Mouse (Mus musculus): ENCODE measurements around the gene Olfr610. TPM values are rescaled to one million over a fixed set of nuclear protein-coding genes. Genes with fewer than 3 reads are reported as not detected.

Olfr610 gene
- not detected in 2 replicates for total RNA-seq (2012; rRNA removed)
- polyA plus RNA-seq (2012; ENCODE audit: insufficient read depth in 1 of 2, insufficient read length in 2 of 2, low read depth in 1 of 2, low replicate concordance in 2 of 2, missing spikeins in 1 of 2) = not detected

- H3K27ac ChIP-seq (ENCODE audit: control insufficient read depth, low read depth, low read length) = no peak within 1 kb of the TSS
- no peaks in the 10 kb centered on the region for H3K4me1 ChIP-seq (ENCODE audit: control insufficient read depth in 1 of 2, insufficient read depth in 2 of 2, low read length in 2 of 2)
- no peak within 1 kb of the TSS for H3K9ac ChIP-seq (ENCODE audit: control insufficient read depth, low read depth, low read length, poor library complexity, severe bottlenecking)
- no peaks in the 10 kb centered on the region for H3K27me3 ChIP-seq (ENCODE audit: control insufficient read depth in 1 of 2, insufficient read depth in 2 of 2, low read length in 2 of 2)
- H3K79me2 ChIP-seq (ENCODE audit: control insufficient read depth, insufficient read depth, low read length, poor library complexity) = no peaks in the 10 kb centered on the region
- no peaks in the 10 kb centered on the region for H3K9me3 ChIP-seq (replicated peaks; ENCODE audit: insufficient read depth, low read length)
- H3K36me3 ChIP-seq (ENCODE audit: control insufficient read depth in 1 of 2, insufficient read depth in 2 of 2, low read length in 2 of 2) = no peaks in the 10 kb centered on the region
- H3K4me3 ChIP-seq (ENCODE audit: control insufficient read depth in 1 of 2, insufficient read depth in 1 of 2, low read depth in 2 of 2, low read length in 2 of 2) = no peak within 1 kb of the TSS
- TF ChIP-seq MYB (IDR thresholded peaks at IDR 0.05; ENCODE audit: low read depth, low read length) (no peak), ETS1 (IDR thresholded peaks at IDR 0.05; ENCODE audit: low read depth, low read length) (no peak), CHD1 (IDR thresholded peaks at IDR 0.05; ENCODE audit: low read depth, low read length) (no peak), TBP (IDR thresholded peaks at IDR 0.05; ENCODE audit: low read depth, low read length) (no peak), CTCF (IDR thresholded peaks at IDR 0.05 in 2 of 3, conservative IDR thresholded peaks at IDR 0.05 in 1 of 3; ENCODE audit: control insufficient read depth in 1 of 3, insufficient read depth in 1 of 3, low read depth in 2 of 3, low read length in 3 of 3, poor library complexity in 1 of 3, severe bottlenecking in 1 of 3) (no peak)
- no peak for DNase-seq (ENCODE audit: low read depth, low spot score)
These were observed at the start of gene Olfr610 for GRCm38 (mm10) chr7:103512022-103512421. Gene Olfr610, minus strand, starts transcription at chr7:103512122.

GRCm38 (mm10) chr7:103555779-103556178 lies 43.9 kb upstream of the Olfr610 start, which contains the start of gene Olfr615:
Gene Olfr615, plus strand, starts transcription at chr7:103556079.
- no peaks in the 10 kb centered on the region for H3K27me3 ChIP-seq (ENCODE audit: control insufficient read depth in 1 of 2, insufficient read depth in 2 of 2, low read length in 2 of 2)
- no peaks in the 10 kb centered on the region for H3K79me2 ChIP-seq (ENCODE audit: control insufficient read depth, insufficient read depth, low read length, poor library complexity)
- TF ChIP-seq BHLHE40 (IDR thresholded peaks at IDR 0.05; ENCODE audit: borderline replicate concordance, low read depth, low read length) (no peak), POLR2A (IDR thresholded peaks at IDR 0.05; ENCODE audit: control insufficient read depth in 1 of 2, insufficient read depth in 1 of 2, low read depth in 1 of 2, low read length in 2 of 2, poor library complexity in 1 of 2) (no peak), ZC3H11A (IDR thresholded peaks at IDR 0.05; ENCODE audit: low read depth, low read length) (no peak), ZKSCAN1 (IDR thresholded peaks at IDR 0.05; ENCODE audit: low read depth, low read length) (no peak), JUND (IDR thresholded peaks at IDR 0.05; ENCODE audit: low read depth, low read length) (no peak), MAX (IDR thresholded peaks at IDR 0.05; ENCODE audit: low read length) (no peak), CHD2 (IDR thresholded peaks at IDR 0.05; ENCODE audit: low read length) (no peak), NELFE (IDR thresholded peaks at IDR 0.05; ENCODE audit: low read depth, low read length) (no peak), TBP (IDR thresholded peaks at IDR 0.05; ENCODE audit: low read depth, low read length) (no peak), USF1 (IDR thresholded peaks at IDR 0.05; ENCODE audit: low read depth, low read length) (no peak), MYB (IDR thresholded peaks at IDR 0.05; ENCODE audit: low read depth, low read length) (no peak), MXI1 (IDR thresholded peaks at IDR 0.05; ENCODE audit: low read depth, low read length) (no peak), NRF1 (IDR thresholded peaks at IDR 0.05; ENCODE audit: insufficient read depth, low read depth, low read length, poor library complexity, severe bottlenecking) (no peak), ELF1 (IDR thresholded peaks at IDR 0.05; ENCODE audit: low read depth, low read length) (no peak), RCOR1 (IDR thresholded peaks at IDR 0.05; ENCODE audit: low read depth, low read length) (no peak), RAD21 (IDR thresholded peaks at IDR 0.05; ENCODE audit: low read depth, low read length) (no peak), E2F4 (IDR thresholded peaks at IDR 0.05; ENCODE audit: borderline replicate concordance, low read depth, low read length) (no peak), TAL1 (IDR thresholded peaks at IDR 0.05; ENCODE audit: low read length) (no peak), SIN3A (IDR thresholded peaks at IDR 0.05; ENCODE audit: low read length) (no peak), CHD1 (IDR thresholded peaks at IDR 0.05; ENCODE audit: low read depth, low read length) (no peak)
- H3K36me3 ChIP-seq (ENCODE audit: control insufficient read depth in 1 of 2, insufficient read depth in 2 of 2, low read length in 2 of 2) = no peaks in the 10 kb centered on the region
- no peak within 1 kb of the TSS for H3K9ac ChIP-seq (ENCODE audit: control insufficient read depth, low read depth, low read length, poor library complexity, severe bottlenecking)
- no peaks in the 10 kb centered on the region for H3K9me3 ChIP-seq (replicated peaks; ENCODE audit: insufficient read depth, low read length)
- H3K4me1 ChIP-seq (ENCODE audit: control insufficient read depth in 1 of 2, insufficient read depth in 2 of 2, low read length in 2 of 2) = no peaks in the 10 kb centered on the region
- DNase-seq (ENCODE audit: low read depth, low spot score) = no peak
- no peak within 1 kb of the TSS for H3K27ac ChIP-seq (ENCODE audit: control insufficient read depth, low read depth, low read length)
- no peak within 1 kb of the TSS for H3K4me3 ChIP-seq (ENCODE audit: control insufficient read depth in 1 of 2, insufficient read depth in 1 of 2, low read depth in 2 of 2, low read length in 2 of 2)

Data from MEL (cell line).